Mouse (Mus musculus): Measurements from ENCODE around the gene Smyd3.

The Smyd3 gene

DNA sequence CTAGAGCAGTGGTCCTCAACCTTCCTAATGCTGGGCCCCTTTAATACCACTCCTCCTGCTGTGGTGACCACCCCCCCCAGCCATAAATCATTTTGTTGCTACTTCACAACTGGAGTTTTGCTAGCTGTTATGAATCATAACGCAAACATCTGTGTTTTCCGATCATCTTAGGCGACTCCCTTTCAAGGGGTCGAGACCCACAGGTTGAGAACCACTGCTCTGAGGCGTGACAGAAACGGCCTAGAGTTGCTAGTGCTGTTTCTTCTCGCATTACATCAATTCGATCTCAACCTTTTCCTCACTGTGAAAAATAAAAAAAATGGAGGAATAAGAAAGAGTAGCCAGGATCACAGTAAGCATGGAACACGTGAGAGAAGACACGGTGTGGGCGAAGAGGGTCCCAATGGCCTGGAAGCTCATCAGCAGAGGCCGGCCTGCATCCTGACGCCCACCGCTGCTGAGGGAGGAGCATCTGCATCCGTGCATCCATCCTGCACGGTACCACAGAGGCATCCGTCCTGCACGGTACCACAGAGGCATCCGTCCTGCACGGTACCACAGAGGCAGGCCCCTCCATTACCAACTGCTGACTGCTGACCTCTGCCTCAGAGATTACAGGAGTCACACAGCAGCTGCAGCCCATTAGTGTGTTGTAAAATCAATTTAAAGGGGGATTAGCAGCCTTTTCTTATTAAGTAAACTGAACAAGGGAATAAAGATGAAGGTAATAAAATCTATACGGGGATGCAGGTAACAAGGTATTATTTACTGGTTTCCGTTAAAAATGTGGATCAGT, 56.6 kb downstream of the Smyd3 start:
- DNase-seq (ENCODE audit: low read depth, low spot score): no peak

DNA sequence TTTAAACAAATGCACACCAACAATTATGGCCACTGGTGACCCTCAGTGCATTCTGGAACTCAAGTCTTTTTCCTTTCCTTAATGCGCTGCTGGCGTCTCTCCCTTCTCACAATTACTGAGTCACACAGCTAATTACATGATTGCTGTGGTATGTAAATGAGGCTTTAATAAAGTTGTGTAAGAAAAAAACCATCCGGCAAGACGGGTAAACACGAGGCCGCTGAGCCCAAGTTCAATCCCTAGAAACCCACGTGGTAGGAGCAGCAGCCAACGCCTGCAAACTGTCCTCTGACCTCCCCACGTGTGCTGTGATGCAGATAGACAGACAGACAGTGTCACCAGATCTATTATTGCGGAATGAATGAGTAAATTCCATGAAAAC, 58.9 kb downstream of the Smyd3 start:
- peak; percentile 50 for DNase-seq (ENCODE audit: low read depth, low spot score)

DNA sequence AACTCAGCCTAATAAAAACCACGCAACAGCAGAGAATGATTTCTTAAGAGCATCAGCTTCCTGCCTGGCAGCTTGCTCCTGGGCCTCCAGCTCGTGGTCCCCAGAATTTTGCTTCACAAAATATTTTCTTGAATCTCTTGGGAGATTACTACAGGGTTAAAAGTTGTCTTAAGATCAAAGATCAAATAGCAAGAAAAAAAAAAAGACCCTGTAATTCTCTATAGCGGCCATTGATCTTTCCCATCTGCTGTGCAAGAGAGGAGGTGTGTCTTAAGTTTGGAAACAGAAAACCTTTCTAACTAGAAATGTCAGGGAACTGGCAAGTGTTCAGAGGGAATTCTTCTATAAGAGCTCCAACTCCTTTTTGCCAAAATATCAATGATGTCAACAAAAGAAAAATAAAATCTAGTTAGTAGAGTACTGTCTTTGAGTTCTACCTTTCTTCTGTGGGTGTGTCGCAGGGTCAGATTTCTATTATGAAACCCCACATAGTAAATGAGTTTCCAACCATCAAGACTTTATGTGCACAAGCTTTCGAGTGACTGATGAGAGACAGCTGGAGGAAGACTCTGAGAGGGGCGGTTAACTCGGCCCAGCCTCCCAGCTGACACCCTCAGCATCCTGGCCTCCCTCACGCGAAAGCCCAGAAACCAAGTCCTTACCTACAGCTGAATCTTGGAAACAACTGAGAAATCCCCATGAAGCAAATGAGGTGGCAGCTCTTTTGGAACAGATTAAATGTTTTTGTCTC, 59.4 kb downstream of the Smyd3 start:
- no peak for DNase-seq (ENCODE audit: low read depth, low spot score)

DNA sequence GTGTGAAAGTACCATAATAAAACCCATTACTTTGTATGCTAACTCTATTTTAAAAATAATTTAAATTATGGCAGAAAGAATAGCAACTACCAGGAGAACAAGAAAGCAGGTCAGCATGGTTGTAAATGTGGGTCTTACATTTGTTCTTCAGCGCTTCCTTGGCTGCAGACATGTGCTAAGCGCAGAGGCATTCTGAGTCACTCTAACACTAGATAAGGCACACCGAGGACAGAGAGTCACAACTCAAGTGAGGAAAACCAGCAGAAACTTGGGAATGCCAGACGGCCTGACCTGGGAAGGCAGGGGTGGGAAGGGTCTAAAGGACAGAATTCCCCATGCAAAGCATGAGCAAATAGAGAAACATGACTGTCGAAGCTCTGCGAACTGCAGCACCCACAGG, 63.2 kb downstream of the Smyd3 start:
- no peak for DNase-seq (ENCODE audit: low read depth, low spot score)

DNA sequence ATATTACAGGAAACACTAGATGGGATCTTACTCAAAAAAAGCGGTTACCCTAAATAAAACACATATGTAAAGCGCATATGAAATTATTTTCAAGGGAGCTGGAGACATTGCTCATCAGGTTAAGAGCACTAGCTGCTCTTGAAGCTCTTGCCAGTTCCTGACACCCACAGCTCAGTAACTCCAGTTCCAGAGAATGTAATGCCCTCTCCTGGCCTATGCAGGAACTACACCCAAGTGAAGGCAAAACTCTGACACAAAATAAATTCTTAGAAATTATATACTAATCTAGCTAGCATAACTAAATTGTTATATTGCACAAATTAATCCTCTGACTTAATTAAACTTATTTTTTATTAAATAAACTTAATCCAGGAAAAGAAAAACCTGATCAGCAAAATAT, 66.6 kb downstream of the Smyd3 start:
- no peak for DNase-seq (ENCODE audit: low read depth, low spot score)

DNA sequence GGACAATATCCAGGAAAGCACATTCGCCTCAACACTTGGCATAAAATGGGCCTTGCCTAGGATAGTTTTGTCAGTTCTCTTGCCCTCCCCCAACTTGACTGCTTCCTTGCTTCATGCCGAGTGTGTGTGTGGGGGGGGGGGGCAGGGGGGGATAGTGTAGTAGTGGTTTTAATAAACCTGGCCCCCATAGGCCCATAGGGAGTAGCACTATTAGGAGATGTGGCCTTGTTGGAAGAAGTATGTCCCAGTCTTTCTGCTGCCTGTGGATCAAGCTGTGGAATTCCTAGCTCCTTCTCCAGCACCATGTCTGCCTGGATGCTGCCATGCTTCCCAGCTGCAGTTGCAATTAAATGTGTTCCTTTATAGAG, 71.0 kb downstream of the Smyd3 start:
- no peak for DNase-seq (ENCODE audit: low read depth, low spot score)

DNA sequence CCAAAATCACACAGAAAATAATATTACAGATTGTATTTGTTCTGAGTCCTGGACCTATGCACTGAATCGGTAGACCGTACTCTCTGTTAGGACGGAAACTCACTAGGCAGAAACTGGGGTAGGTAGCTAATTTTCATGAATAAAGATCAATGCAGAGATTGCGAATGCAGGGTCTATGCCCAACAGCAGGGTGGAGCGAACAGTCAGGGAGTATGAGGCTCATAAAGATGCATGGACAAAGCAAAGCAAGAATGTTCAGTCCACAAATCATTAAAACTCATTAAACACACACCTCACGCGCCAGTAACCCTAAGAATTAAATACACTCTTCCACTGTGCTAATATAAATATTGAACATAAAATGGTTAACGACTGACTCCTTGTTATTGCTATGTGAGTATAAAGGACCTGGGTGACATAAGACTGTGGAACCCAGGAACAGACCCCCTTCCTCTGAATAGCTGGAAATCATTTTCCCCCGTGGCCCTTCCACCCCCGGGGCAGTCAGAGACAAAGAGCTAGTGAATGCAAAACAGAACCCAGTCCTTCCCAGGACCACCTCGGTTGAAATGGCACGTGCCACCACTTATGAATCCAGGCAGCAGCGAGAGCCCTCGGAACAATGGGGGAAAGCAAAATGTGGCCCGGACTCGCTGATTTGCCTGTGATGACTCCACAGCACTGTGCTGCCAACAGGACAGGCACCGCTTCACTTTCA, 71.6 kb downstream of the Smyd3 start:
- DNase-seq (ENCODE audit: low read depth, low spot score): no peak

DNA sequence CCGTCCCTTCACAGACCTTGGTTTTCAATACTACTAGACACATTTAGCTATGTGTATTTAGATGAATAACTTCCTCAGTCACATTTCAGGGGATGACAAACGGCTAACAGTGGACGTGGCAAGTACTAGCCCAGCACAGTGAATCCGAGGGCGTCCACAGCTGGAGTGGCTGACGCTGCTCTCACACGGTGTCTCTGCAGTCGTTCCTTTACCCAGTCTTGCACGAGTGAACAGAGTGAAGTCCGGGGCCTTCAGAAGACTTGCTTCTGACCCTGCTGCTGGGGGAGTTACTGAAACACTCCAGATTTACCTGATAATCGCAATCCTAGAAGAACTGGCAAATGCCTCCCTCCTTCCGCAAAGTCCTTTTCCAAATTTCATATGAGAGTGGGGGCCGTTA, 74.0 kb downstream of the Smyd3 start:
- no peak for DNase-seq (ENCODE audit: low read depth, low spot score)

DNA sequence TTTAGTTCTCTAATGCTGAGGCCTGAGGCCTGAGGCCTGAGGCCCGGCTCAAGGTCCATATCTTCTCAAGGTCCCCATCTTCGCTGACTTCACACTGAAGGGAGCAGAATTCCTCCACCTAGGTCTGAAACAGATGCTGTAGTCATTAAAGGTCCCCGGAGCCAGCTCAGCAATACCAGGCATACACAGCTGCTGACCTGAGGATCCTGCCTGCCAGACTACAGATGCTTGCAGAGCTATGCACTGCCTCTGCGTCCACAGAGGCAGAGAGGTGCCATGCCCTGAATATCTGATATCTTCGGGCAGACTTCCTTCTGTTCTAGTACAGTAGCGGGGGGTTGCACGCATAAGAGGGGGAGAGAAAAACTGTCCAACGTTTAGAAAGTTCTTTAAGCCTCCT, 74.4 kb downstream of the Smyd3 start:
- DNase-seq (ENCODE audit: low read depth, low spot score): no peak

DNA sequence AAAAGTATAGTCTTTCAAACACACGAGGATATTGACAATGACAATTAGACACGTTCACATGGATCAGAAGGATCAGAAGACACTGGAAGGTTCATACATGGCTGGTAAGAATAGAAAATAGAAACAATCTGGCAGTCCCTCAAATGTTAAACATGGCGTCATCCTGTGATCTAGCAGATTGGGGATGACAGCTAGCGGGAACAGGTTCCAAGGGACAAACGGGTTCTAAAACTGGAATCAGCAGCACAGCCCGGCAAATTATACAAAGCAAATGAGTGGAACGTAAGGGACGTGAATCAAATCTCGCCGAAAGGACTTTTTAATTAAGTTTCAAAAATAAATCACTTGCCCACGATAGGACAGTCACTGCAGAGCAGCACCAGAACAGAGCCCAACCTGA, 81.2 kb downstream of the Smyd3 start:
- peak; percentile 88 for DNase-seq (ENCODE audit: low read depth, low spot score)

DNA sequence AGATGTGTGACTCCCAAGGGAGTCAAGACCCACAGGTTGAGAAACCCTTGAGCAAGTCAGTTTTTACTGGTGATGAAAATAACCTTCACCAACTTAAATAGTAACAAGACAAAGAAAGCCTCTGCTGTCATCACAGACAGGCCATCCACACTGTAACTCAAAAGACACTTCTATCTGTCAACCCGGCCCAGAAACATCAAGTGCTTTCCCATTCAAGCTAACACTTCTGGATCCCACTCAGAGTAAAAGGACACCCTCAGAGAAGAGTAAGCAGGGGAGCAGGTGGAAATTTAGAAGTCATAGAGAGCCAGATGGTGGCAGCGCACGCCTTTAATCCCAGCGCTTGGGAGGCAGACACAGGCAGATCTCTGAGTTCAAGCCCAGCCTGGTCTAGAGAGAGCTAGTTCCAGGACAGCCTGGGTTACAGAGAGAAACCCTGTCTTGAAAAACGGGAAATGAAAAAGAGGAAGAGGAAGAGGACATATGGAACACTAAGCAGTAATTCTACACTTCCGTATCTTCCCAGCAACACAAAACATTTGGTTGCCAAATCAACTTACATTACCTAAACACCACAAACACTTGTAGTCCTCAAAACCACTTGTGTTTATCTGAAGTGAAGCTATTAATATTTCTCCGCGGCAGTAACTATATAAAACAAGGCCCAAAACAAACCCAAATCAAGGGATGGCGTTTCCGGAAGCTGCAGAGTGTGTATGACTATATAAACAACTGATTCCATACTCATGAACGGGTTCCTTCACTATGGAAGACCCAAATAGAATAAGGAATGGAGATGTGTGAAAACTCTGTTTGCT, 83.2 kb downstream of the Smyd3 start:
- DNase-seq (ENCODE audit: low read depth, low spot score): no peak

DNA sequence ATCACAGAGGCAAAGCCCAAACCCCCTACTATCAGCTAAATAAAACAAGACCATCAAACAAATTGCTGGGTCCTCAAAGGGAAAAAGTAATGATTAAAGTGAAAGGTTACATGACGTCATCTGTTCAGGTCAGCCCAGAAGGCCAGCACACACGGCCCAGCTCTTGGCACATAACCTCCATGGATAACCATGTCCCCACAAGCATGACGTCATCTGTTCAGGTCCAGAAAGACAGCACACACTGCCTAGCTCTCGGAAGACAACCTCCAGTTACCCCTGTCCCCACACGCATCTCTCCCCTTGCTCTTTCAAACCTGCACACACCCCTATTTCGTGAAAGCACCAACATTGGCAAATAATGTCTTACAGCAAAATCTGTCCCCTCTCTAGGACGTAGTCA, 84.0 kb downstream of the Smyd3 start:
- no peak for DNase-seq (ENCODE audit: low read depth, low spot score)

DNA sequence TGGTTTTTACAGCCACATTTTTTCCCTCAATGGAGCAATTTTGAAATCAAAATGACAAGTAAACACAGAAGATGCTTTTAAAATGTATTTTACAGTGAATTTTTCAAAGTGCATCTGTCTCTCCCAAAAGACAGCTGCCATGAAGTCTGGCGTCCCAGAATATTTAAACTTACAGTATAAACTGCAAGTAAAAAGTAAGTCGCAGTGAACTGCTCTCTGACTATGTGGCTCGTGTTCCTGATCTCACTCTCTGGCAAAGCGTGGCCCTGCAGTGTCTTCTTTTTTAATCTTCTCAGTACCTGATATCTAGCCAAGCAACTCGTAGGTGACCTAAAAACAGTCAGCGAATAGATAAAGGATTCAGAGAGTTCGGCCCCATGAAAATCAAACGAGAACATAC, 84.5 kb downstream of the Smyd3 start:
- peak; percentile 54 for DNase-seq (ENCODE audit: low read depth, low spot score)

DNA sequence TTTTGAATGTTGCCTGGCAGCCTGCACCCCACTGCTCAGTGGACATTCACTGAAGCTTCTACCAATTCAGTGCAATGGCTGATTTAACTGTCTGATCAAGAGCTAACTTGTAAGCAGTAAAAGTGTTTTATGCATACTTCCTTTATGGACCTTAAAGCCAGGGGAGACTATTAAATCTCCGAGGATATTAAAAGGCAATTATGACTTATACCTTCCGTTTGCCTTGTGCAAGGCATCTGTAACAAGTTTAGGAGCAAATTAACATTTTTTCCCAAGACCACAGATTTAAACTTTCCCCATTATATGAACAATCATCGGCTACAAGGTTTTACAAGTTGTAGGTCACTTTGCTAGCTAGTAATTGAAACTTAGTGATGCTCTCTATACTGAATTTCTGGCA, 87.8 kb downstream of the Smyd3 start:
- DNase-seq (ENCODE audit: low read depth, low spot score): no peak

DNA sequence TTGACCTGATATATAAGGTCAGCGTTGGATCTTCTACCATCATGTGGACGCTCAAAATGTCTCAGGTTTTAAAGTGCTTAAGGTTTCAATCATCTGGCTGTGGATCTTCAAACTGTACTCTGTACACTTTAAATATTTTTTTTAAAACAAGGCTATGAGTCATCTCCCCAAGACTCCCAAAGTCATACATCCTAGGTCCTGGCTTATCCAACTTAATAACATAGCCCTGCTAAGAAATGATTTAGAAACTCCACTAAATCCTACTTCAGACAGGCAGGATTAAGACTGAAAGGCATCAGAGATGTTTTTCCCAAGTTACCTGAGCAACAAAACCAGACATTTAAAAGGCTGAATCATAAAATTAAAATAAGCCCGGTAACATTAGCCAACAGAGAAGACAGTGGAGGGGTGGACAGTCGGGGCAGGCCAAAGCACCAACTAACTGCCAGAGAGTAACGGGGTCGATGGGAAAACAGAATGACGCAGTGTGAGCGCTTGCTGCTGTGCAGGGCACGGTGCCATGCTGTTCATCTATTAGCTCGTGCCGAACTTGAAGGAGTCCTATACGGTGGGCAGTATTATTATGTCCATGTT, 92.9 kb downstream of the Smyd3 start:
- no peak for DNase-seq (ENCODE audit: low read depth, low spot score)

DNA sequence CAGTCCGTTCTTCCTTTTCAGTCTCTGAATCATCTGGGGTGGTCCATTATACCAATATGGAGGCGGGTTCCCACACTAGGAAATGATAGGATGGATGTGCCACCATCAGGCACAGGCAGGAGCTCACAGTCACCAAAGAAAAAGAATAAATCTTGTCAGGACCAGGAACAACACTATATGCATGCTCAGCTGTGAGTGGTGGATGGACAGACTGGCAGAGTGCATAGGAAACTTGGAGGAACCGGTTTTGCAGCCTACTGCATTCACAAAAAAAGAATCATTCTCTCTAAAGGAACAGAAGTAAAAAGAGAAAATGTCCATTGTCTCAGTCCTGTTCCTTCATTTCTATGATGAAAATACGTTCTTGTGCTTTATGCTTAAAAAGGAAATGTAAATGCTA, 98.8 kb downstream of the Smyd3 start:
- no peak for DNase-seq (ENCODE audit: low read depth, low spot score)

DNA sequence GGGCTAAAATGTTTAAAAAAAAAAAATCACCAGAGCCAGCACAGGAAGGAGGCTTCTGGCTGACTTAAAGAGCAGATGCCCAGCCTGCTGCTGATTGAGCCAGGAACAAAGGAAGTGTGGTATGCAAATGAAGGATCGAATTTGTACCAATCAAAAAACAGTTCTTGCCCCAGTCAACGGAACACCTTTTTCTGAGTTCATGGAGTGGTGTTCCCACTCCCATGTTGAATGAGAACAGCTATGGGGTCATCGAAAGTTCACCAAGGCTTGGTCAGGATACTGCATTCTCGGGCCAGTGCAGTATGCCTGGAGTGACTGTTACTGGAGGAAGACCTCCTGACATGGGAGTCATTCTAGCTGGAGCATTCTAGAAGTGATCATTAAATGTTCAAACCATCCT, 109.8 kb downstream of the Smyd3 start:
- DNase-seq (ENCODE audit: low read depth, low spot score): no peak

DNA sequence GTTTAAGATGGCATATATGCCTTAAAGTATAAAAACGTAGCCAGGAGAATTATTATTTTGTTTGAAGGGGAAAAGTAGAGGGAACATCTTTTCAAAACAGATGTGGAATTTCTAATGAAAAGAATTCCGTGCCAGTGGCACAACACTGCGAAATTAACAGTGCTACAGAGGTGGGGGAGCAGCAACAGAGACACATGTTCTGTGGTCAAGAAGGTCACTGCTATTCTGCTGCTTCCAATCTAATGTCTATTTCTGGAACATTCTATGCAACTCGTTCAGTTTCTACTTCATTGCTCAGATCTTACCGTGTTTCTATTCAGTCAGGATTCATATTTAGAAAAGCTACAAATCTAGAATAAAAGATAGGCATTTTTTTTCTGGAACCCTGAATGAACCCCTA, 117.0 kb downstream of the Smyd3 start:
- no peak for DNase-seq (ENCODE audit: low read depth, low spot score)

DNA sequence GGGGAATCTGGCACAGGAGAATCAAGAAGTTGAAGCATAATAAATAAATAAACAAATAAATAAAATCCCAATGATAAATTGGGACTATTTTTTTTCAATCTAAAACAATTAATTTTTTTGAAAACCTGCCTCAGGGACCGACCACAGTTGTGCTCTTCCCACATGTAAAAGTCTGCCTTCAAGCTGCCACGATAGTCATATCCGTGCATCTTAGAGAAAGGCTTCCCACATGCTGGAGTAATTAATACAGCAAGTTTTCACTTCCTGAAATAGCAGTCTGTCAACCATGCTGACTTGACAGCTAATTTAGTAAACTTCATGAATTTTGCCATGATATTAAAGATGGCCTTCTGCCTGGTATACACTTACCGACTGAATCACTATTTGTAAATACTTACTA, 119.2 kb downstream of the Smyd3 start:
- DNase-seq (ENCODE audit: low read depth, low spot score): no peak

DNA sequence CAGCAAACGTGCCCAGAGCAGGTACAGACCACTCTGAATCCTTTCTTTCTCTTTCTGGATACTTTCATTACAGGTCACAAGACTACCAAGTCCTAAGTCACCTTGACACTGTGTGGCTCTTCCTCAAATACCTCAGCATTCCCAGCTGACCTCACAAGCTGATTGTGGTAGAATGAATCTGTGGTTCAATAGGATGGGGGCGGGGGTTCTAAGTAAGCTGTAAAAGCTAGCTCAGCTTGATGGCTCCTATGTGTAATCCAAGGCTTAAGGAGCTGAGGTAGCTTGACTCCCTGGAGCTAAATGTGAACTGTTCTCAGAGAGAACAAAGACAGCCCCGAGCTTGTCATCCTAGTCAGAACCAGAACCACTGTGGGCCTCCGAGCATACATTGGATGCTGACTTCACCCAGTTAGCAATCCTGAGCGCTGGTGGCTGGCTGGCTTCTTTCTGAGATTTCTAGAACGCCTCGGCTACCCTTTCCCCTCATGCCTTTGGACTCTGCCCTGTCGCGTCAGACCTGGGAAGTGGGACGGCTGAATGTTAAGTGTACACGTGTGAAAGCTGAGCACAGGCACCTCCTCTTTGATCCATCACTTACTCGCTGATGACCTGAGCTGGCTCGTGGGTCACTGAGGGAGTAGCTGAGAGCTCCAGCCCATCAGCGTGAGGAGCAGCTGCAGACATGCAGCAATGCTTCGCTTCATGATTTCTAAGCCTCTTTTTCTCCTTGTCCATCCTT, 131.4 kb downstream of the Smyd3 start:
- no peak for DNase-seq (ENCODE audit: low read depth, low spot score)

DNA sequence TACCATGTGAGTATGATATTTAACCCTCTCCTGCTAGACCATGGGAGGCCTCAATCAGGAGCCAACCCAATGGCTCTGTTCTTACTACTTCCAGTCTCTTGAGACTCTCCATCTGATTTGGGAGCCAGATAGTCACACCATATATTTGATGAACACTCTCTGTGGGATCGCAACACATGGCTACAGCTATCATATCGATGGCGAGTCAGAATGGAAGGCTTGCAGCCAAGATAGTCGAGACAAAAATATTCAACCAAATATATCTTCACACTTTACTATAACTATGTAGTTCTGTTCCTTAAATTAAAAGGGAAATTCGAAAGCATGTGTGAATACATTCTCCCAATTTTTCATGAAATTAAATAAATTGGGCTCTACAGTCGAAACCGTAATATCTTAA, 132.2 kb downstream of the Smyd3 start:
- DNase-seq (ENCODE audit: low read depth, low spot score): peak; percentile 44

Measured in brain, adult 2 months (tissue).